Mouse (Mus musculus) heart, embryonic 10.5 days (tissue): ENCODE data around the gene Gm21861. TPM values are rescaled to one million over a fixed set of nuclear protein-coding genes. Genes with fewer than 3 reads are reported as not detected.
"Not testable (repeated sequence)": the region's sequence is repeated elsewhere in the genome, so short reads cannot be mapped to it uniquely, and the experiment has no call there.

Source experiments
- DNase-seq: peaks from one replicate; pipeline ENCODE4 v3.0.0-alpha.2; 2017; ENCODE audit warnings: low spot score
- H3K27ac ChIP-seq: fragments of 300-500 bp; sonication (generic); 2 replicates; pipeline ENCODE4 v1.5.1; 2016; ENCODE audit warnings: mild to moderate bottlenecking
- H3K27me3 ChIP-seq: fragments of 300-500 bp; sonication (generic); 2 replicates; pipeline ENCODE4 v1.6.1; 2016; ENCODE audit warnings: mild to moderate bottlenecking; ENCODE audit not compliant: poor library complexity, insufficient read depth, severe bottlenecking
- H3K36me3 ChIP-seq: fragments of 300-500 bp; sonication (generic); 2 replicates; pipeline ENCODE4 v1.6.1; 2016; ENCODE audit warnings: mild to moderate bottlenecking, moderate library complexity
- H3K4me1 ChIP-seq: fragments of 300-500 bp; sonication (generic); 2 replicates; pipeline ENCODE4 v1.6.1; 2016; ENCODE audit warnings: mild to moderate bottlenecking
- H3K4me3 ChIP-seq: fragments of 300-500 bp; sonication (generic); 2 replicates; pipeline ENCODE4 v1.5.1; 2016; ENCODE audit warnings: mild to moderate bottlenecking, moderate library complexity
- H3K9me3 ChIP-seq: fragments of 300-500 bp; sonication (generic); 2 replicates; pipeline ENCODE4 v1.6.1; 2016; ENCODE audit warnings: mild to moderate bottlenecking, moderate library complexity
- WGBS: fragments of 180-500 bp; shearing (Covaris S2); methylation state at CpG from one replicate; pipeline ENCODE4 v1.1.7; 2016; 5-methylcytosine and 5-hydroxymethylcytosine counted together
- polyA plus RNA-seq: library from polyadenylated mRNA; unstranded; fragments of >200 nt; fragmentation: Nextera tagmentation; extraction: Ambion mirVana; gene quantifications from 2 replicates; pipeline ENCODE4 v1.2.1, GENCODE M21; 2016

Gm21861 gene
- polyA plus RNA-seq = not detected in 2 replicates

- not testable (repeated sequence) for H3K9me3 ChIP-seq, H3K4me1 ChIP-seq, H3K4me3 ChIP-seq, DNase-seq, H3K36me3 ChIP-seq, H3K27ac ChIP-seq, H3K27me3 ChIP-seq
- no CpG with 5 or more reads among the region's 7 CpGs for WGBS
These were observed at the start of gene Gm21861 for GRCm38 (mm10) chrY:58814497-58814896. Gene Gm21861, minus strand, starts transcription at chrY:58814597.
